Comparison of ENCODE assay signal across 20 mouse cellular contexts in the genomic region with DNA sequence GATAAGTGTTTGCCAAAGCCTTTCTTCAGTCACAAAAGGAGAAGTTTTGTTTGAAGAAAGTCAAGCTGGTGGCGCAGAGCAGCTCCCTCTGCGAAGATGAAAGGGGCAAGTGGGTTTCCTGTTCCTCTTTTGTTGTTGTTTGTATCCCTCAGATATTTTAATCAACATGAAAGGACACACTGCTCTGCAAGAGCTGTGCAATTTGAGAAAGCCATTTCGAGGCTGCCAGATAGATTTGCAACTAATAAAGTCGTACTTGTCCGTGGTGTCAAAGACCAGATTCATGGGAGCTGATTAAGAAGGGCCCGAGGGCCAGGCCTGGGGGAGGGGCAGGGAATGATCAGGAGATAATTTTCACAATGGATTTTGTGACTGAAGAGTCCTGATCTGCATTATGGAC.
DNase-seq lines count a peak whose midpoint lies in the region; ATAC-seq lines count a peak whose summit lies in the region.
"Had no signal": no experiment of that assay in that cellular context is flagged by ENCODE, and none has a peak within 500 bp of the region (broad histone marks: within the 10 kb centered on the region; RNA-seq: fewer than 3 reads in every experiment).

No protein-coding gene starts in this region.

- H3K9me3 ChIP-seq in neural tube, embryonic 11.5 days (ENCODE audit: control insufficient read depth, low read length): no peaks in the 10 kb centered on the region
- H3K9me3 ChIP-seq in neural tube, embryonic 15.5 days (replicated peaks): no peaks in the 10 kb centered on the region
- H3K9me3 ChIP-seq in forebrain, embryonic 12.5 days: peaks cover 2% of the 10 kb centered on the region; the same call in 1 of the 2 replicates
- H3K9me3 ChIP-seq in midbrain, embryonic 10.5 days (replicated peaks): no peaks in the 10 kb centered on the region
- H3K9me3 ChIP-seq: limb, embryonic 10.5 days; liver, embryonic 13.5 days had no signal

- no peak overlapping the region for H3K9ac ChIP-seq in neural tube, embryonic 11.5 days (ENCODE audit: low read length)
- no peak overlapping the region for H3K9ac ChIP-seq in neural tube, embryonic 15.5 days (replicated peaks)
- H3K9ac ChIP-seq in forebrain, embryonic 12.5 days: no peak overlapping the region
- H3K9ac ChIP-seq: liver, embryonic 13.5 days had no signal

- no peak overlapping the region for H3K4me3 ChIP-seq in neural tube, embryonic 11.5 days (ENCODE audit: low read depth, low read length)
- no peak overlapping the region for H3K4me3 ChIP-seq in neural tube, embryonic 15.5 days (replicated peaks)
- no peak overlapping the region for H3K4me3 ChIP-seq in forebrain, embryonic 12.5 days (replicated peaks)
- H3K4me3 ChIP-seq in midbrain, embryonic 10.5 days: peak overlapping the region; percentile 9; the same call in 1 of the 2 replicates
- H3K4me3 ChIP-seq: limb, embryonic 10.5 days; liver, embryonic 13.5 days; megakaryocyte, embryonic 14.5 days had no signal

- H3K27me3 ChIP-seq in neural tube, embryonic 11.5 days (ENCODE audit: control insufficient read depth, insufficient read depth, low read length): no peaks in the 10 kb centered on the region
- H3K27me3 ChIP-seq in neural tube, embryonic 15.5 days (replicated peaks): no peaks in the 10 kb centered on the region
- no peaks in the 10 kb centered on the region for H3K27me3 ChIP-seq in forebrain, embryonic 12.5 days
- peaks cover 49% of the 10 kb centered on the region for H3K27me3 ChIP-seq in midbrain, embryonic 10.5 days (ENCODE audit: low read depth, poor library complexity, severe bottlenecking)
- H3K27me3 ChIP-seq: liver, embryonic 13.5 days; megakaryocyte, embryonic 14.5 days had no signal

- WGBS in neural tube, embryonic 11.5 days: 43% methylated on average over 6 of the region's 6 CpGs
- 25% methylated on average over 6 of the region's 6 CpGs for WGBS in neural tube, embryonic 15.5 days
- 10% methylated on average over 6 of the region's 6 CpGs for WGBS in forebrain, embryonic 12.5 days
- 17% methylated on average over 6 of the region's 6 CpGs for WGBS in midbrain, embryonic 10.5 days

- 0 out of 2 replicates have a peak overlapping the region, but pooled peaks have one; percentile 27 for H3K27ac ChIP-seq in neural tube, embryonic 11.5 days (ENCODE audit: low read depth, low read length)
- no peak overlapping the region for H3K27ac ChIP-seq in neural tube, embryonic 15.5 days (replicated peaks)
- H3K27ac ChIP-seq in forebrain, embryonic 12.5 days: peak overlapping the region; percentile 65
- H3K27ac ChIP-seq in midbrain, embryonic 10.5 days (replicated peaks): no peak overlapping the region
- H3K27ac ChIP-seq: limb, embryonic 10.5 days; liver, embryonic 13.5 days had no signal

- H3K4me1 ChIP-seq in neural tube, embryonic 11.5 days (ENCODE audit: control insufficient read depth, insufficient read depth, low read length): 0 out of 2 replicates have a peak, but pooled peaks cover 4% of the 10 kb centered on the region
- peaks cover 3% of the 10 kb centered on the region; the same call in 1 of the 2 replicates for H3K4me1 ChIP-seq in neural tube, embryonic 15.5 days
- H3K4me1 ChIP-seq in forebrain, embryonic 12.5 days: peaks cover 18% of the 10 kb centered on the region
- H3K4me1 ChIP-seq in midbrain, embryonic 10.5 days: peaks cover 22% of the 10 kb centered on the region
- H3K4me1 ChIP-seq: liver, embryonic 13.5 days; megakaryocyte, embryonic 14.5 days had no signal

- no peak overlapping the region for H3K4me2 ChIP-seq in neural tube, embryonic 11.5 days (ENCODE audit: low read depth)
- no peak overlapping the region for H3K4me2 ChIP-seq in neural tube, embryonic 15.5 days
- H3K4me2 ChIP-seq in forebrain, embryonic 12.5 days: no peak overlapping the region
- H3K4me2 ChIP-seq: heart, embryonic 11.5 days; liver, embryonic 13.5 days had no signal

- H3K36me3 ChIP-seq in neural tube, embryonic 11.5 days (ENCODE audit: control insufficient read depth, insufficient read depth, low read length): no peaks in the 10 kb centered on the region
- no peaks in the 10 kb centered on the region for H3K36me3 ChIP-seq in neural tube, embryonic 15.5 days
- H3K36me3 ChIP-seq in forebrain, embryonic 12.5 days (replicated peaks): no peaks in the 10 kb centered on the region
- H3K36me3 ChIP-seq in midbrain, embryonic 10.5 days: no peaks in the 10 kb centered on the region
- H3K36me3 ChIP-seq: limb, embryonic 10.5 days; liver, embryonic 13.5 days had no signal

- ATAC-seq in neural tube, embryonic 11.5 days (ENCODE audit: insufficient read depth, low FRiP score, low TSS enrichment): no peak; the same call in 1 of the 2 replicates
- ATAC-seq in neural tube, embryonic 15.5 days (ENCODE audit: low FRiP score): no peak
- peak; percentile 17; the same call in 1 of the 2 replicates for ATAC-seq in forebrain, embryonic 12.5 days (ENCODE audit: low FRiP score)
- no peak for ATAC-seq in erythroid progenitor cell, adult 5-6 weeks (replicated peaks; ENCODE audit: low FRiP score, poor library complexity, severe bottlenecking)
- ATAC-seq: CD4-positive, CD25-positive, alpha-beta regulatory T cell, adult 4 months; lung, postnatal 0 days had no signal

- peak; percentile 30 for DNase-seq in neural tube, embryonic 11.5 days (ENCODE audit: low spot score)
- DNase-seq in midbrain, embryonic 10.5 days (ENCODE audit: low spot score): peak; percentile 32
- DNase-seq in urinary bladder, adult 2 months (ENCODE audit: low spot score): no peak
- DNase-seq in kidney, adult 11 months: no peak
- DNase-seq: adrenal gland, postnatal 14 days; cerebellum, adult 8-10 months; heart, postnatal 36 days; kidney, adult 2 months; kidney, postnatal 4 days; layer of hippocampus, postnatal 36 days; liver, embryonic 13.5 days; right cerebral cortex, postnatal 4 days had no signal

Comparison
In these comparisons a context has a peak if more than half of its experiments do, and no peak if none do; other contexts are left out.
1. H3K27ac ChIP-seq: peak in neural tube, embryonic 11.5 days (single experiment) and forebrain, embryonic 12.5 days (single experiment); none in neural tube, embryonic 15.5 days (single experiment) and midbrain, embryonic 10.5 days (single experiment).
2. DNase-seq: peak in neural tube, embryonic 11.5 days (single experiment) and midbrain, embryonic 10.5 days (single experiment); none in urinary bladder, adult 2 months (single experiment) and kidney, adult 11 months (single experiment).